Mouse (Mus musculus): ENCODE results near the gene Fzd4.

DNA sequence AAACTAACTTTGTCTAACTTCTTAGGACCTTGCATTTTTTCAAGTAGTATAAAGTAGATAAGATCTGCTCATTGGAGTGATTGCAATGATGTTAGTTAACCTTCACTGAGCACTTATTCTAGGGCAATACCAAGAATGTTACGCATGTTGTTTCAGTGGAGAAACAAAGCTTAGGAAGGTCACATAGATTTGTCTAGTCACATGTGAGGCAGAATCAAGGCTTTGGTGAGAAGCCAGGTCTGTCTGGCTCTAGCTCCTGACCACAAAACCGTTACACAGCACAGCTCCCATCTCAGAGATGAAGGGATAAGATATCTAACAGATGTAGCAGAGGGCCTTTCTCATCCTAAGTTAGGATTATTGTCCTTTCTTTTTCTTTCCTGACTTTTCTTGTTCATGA lies 13.5 kb upstream of the Fzd4 start:
- TF ChIP-seq CTCF (conservative IDR thresholded peaks at IDR 0.05; ENCODE audit: low read length) (no peak), NANOG (IDR thresholded peaks at IDR 0.05; ENCODE audit: borderline replicate concordance, low read length) (no peak)

Data from E14TG2a.4 (cell line).